Comparison of ENCODE assay signal across 30 mouse cellular contexts in genomic region chr4:119833884-119834283, GRCm38 (mm10).
DNase-seq lines count a peak whose midpoint lies in the region; ATAC-seq and TF ChIP-seq lines count a peak whose summit lies in the region.
"Had no signal": no experiment of that assay in that cellular context is flagged by ENCODE, and none has a peak within 500 bp of the region (broad histone marks: within the 10 kb centered on the region; RNA-seq: fewer than 3 reads in every experiment).

No protein-coding gene starts in this region.

- H3K4me3 ChIP-seq in heart, embryonic 16.5 days (ENCODE audit: low read length): no peak overlapping the region
- no peak overlapping the region for H3K4me3 ChIP-seq in heart, embryonic 12.5 days
- H3K4me3 ChIP-seq in CH12.LX (replicated peaks in 1 of 3; ENCODE audit: low read depth in 2 of 3, low read length in 2 of 3, poor library complexity in 1 of 3): no peak overlapping the region
- H3K4me3 ChIP-seq: embryonic facial prominence, embryonic 10.5 days; embryonic facial prominence, embryonic 15.5 days; forebrain, embryonic 12.5 days; kidney, embryonic 15.5 days; limb, embryonic 10.5 days; limb, embryonic 15.5 days; liver, embryonic 13.5 days; midbrain, embryonic 12.5 days; myocyte; neural tube, embryonic 12.5 days had no signal

- whole genome bisulfite sequencing in heart, embryonic 16.5 days: 65% methylated on average over 5 of the region's 5 CpGs
- WGBS in heart, embryonic 12.5 days: 64% methylated on average over 5 of the region's 5 CpGs

- TF ChIP-seq EP300 in CH12.LX (IDR thresholded peaks at IDR 0.05; ENCODE audit: low read length): no peak

- no peak for TF ChIP-seq CTCF in CH12.LX (conservative IDR thresholded peaks at IDR 0.05 in 1 of 2, IDR thresholded peaks at IDR 0.05 in 1 of 2; ENCODE audit: low read depth in 2 of 2, low read length in 2 of 2)

- H3K9ac ChIP-seq in heart, embryonic 16.5 days (ENCODE audit: low read length): no peak overlapping the region
- no peak overlapping the region for H3K9ac ChIP-seq in heart, embryonic 12.5 days
- H3K9ac ChIP-seq in CH12.LX (ENCODE audit: insufficient read depth, low read depth): no peak overlapping the region
- H3K9ac ChIP-seq: embryonic facial prominence, embryonic 15.5 days; forebrain, embryonic 12.5 days; forebrain, postnatal 0 days; hindbrain, embryonic 14.5 days; kidney, embryonic 15.5 days; limb, embryonic 15.5 days; liver, embryonic 13.5 days; midbrain, embryonic 12.5 days; neural tube, embryonic 12.5 days had no signal

- no peaks in the 10 kb centered on the region for H3K9me3 ChIP-seq in heart, embryonic 16.5 days (replicated peaks; ENCODE audit: control insufficient read depth, low read length)
- H3K9me3 ChIP-seq in heart, embryonic 12.5 days (replicated peaks): no peaks in the 10 kb centered on the region
- no peaks in the 10 kb centered on the region for H3K9me3 ChIP-seq in CH12.LX (replicated peaks; ENCODE audit: low read length)
- H3K9me3 ChIP-seq: embryonic facial prominence, embryonic 10.5 days; embryonic facial prominence, embryonic 15.5 days; forebrain, embryonic 12.5 days; kidney, embryonic 15.5 days; limb, embryonic 10.5 days; limb, embryonic 15.5 days; liver, embryonic 13.5 days; midbrain, embryonic 12.5 days; neural tube, embryonic 12.5 days had no signal

- no peak for TF ChIP-seq POLR2A in CH12.LX (IDR thresholded peaks at IDR 0.05; ENCODE audit: low read depth, low read length)

- peak overlapping the region; percentile 5; the same call in 1 of the 2 replicates for H3K27ac ChIP-seq in heart, embryonic 16.5 days (ENCODE audit: low read length)
- no peak overlapping the region for H3K27ac ChIP-seq in heart, embryonic 12.5 days (ENCODE audit: poor library complexity, severe bottlenecking)
- peak overlapping the region; percentile 45; the same call in 1 of the 2 replicates for H3K27ac ChIP-seq in CH12.LX (ENCODE audit: insufficient read depth, low read depth)
- H3K27ac ChIP-seq: embryonic facial prominence, embryonic 10.5 days; embryonic facial prominence, embryonic 15.5 days; forebrain, embryonic 12.5 days; hindbrain, embryonic 14.5 days; kidney, embryonic 15.5 days; limb, embryonic 10.5 days; limb, embryonic 15.5 days; liver, embryonic 13.5 days; midbrain, embryonic 12.5 days; neural tube, embryonic 12.5 days had no signal

- no peak for ATAC-seq in heart, embryonic 16.5 days (replicated peaks; ENCODE audit: extremely low read depth, insufficient read depth, low FRiP score)
- no peak for ATAC-seq in heart, embryonic 12.5 days (ENCODE audit: insufficient number of reproducible peaks, low FRiP score)
- peak; percentile 47; the same call in 1 of the 2 replicates for ATAC-seq in common myeloid progenitor, adult 5-6 weeks (replicated peaks; ENCODE audit: low read depth, poor library complexity, severe bottlenecking)
- ATAC-seq: forebrain, postnatal 0 days had no signal

- DNase-seq in heart, adult 18-20 months: peak; percentile 36 to 73
- no peak for DNase-seq in heart, postnatal 36 days
- DNase-seq in CH12.LX (ENCODE audit: extremely low read depth): no peak
- no peak for DNase-seq in thymus, postnatal 4 days
- DNase-seq: adrenal gland, postnatal 25 days; cerebellum, postnatal 14 days; forebrain, postnatal 0 days; gastrocnemius, postnatal 14 days; kidney, adult 18-20 months; layer of hippocampus, adult 9-11 months; liver, embryonic 13.5 days; lung, adult 18-20 months; lung, postnatal 10 days; right cerebral cortex, adult 18-20 months; spleen, adult 18-20 months; thymus, adult 18-20 months; thymus, postnatal 25 days had no signal

- H3K4me1 ChIP-seq in heart, embryonic 16.5 days (ENCODE audit: control insufficient read depth, insufficient read depth, low read length): peaks cover 14% of the 10 kb centered on the region
- H3K4me1 ChIP-seq in heart, embryonic 12.5 days (replicated peaks): peaks cover 43% of the 10 kb centered on the region
- H3K4me1 ChIP-seq in CH12.LX (ENCODE audit: control insufficient read depth in 1 of 2, insufficient read depth in 2 of 2): peaks cover 24 to 66% of the 10 kb centered on the region in 2 experiments
- H3K4me1 ChIP-seq: embryonic facial prominence, embryonic 15.5 days; forebrain, embryonic 12.5 days; limb, embryonic 15.5 days; midbrain, embryonic 12.5 days; neural tube, embryonic 12.5 days had no signal

- dilution Hi-C loops in CH12.LX (cut with MboI; ENCODE audit: extremely low pct_ligation_motif_present, extremely low pct_unique_long_range_greater_than_20kb, low sequenced_read_pairs): no loop called here

- H3K27me3 ChIP-seq in heart, embryonic 16.5 days (ENCODE audit: control insufficient read depth, insufficient read depth, low read length): no peaks in the 10 kb centered on the region
- no peaks in the 10 kb centered on the region for H3K27me3 ChIP-seq in heart, embryonic 12.5 days (replicated peaks)
- H3K27me3 ChIP-seq in CH12.LX (replicated peaks): no peaks in the 10 kb centered on the region
- H3K27me3 ChIP-seq: embryonic facial prominence, embryonic 15.5 days; forebrain, embryonic 12.5 days; kidney, embryonic 15.5 days; limb, embryonic 15.5 days; liver, embryonic 13.5 days; midbrain, embryonic 12.5 days; neural tube, embryonic 12.5 days had no signal

- intact Hi-C loops in heart, postnatal 36 days (cut with DNase I): no loop called here

- H3K79me2 ChIP-seq in CH12.LX (replicated peaks; ENCODE audit: control insufficient read depth, extremely low read depth, insufficient read depth, poor library complexity, severe bottlenecking): no peaks in the 10 kb centered on the region

- no peak overlapping the region for H3K4me2 ChIP-seq in heart, embryonic 16.5 days (ENCODE audit: low read depth, low read length)
- no peak overlapping the region for H3K4me2 ChIP-seq in heart, embryonic 12.5 days
- peak overlapping the region; percentile 29 for H3K4me2 ChIP-seq in CH12.LX (ENCODE audit: insufficient read depth, low read depth, poor library complexity, severe bottlenecking)
- H3K4me2 ChIP-seq: embryonic facial prominence, embryonic 15.5 days; forebrain, embryonic 12.5 days; hindbrain, embryonic 14.5 days; kidney, embryonic 15.5 days; limb, embryonic 15.5 days; liver, embryonic 13.5 days; midbrain, embryonic 12.5 days; neural tube, embryonic 12.5 days had no signal

- no peak for TF ChIP-seq RAD21 in CH12.LX (IDR thresholded peaks at IDR 0.05; ENCODE audit: low read depth, low read length)

- in situ Hi-C loops in CH12.LX (cut with MboI; ENCODE audit: low pct_ligation_motif_present, low pct_unique_long_range_greater_than_20kb, low sequenced_read_pairs): no loop called here

- no peaks in the 10 kb centered on the region for H3K36me3 ChIP-seq in heart, embryonic 16.5 days (ENCODE audit: control insufficient read depth, insufficient read depth)
- no peaks in the 10 kb centered on the region for H3K36me3 ChIP-seq in heart, embryonic 12.5 days
- peaks cover 0 to 2% of the 10 kb centered on the region in 2 experiments for H3K36me3 ChIP-seq in CH12.LX (replicated peaks in 1 of 2; ENCODE audit: control insufficient read depth in 1 of 2, insufficient read depth in 1 of 2, low read length in 1 of 2)
- H3K36me3 ChIP-seq: embryonic facial prominence, embryonic 10.5 days; embryonic facial prominence, embryonic 15.5 days; forebrain, embryonic 12.5 days; kidney, embryonic 15.5 days; limb, embryonic 10.5 days; limb, embryonic 15.5 days; liver, embryonic 13.5 days; midbrain, embryonic 12.5 days; neural tube, embryonic 12.5 days had no signal

TF ChIP-seq in CH12.LX, 34 proteins besides CTCF, POLR2A, EP300 and RAD21:
- no peak for TF ChIP-seq ZC3H11A (IDR thresholded peaks at IDR 0.05; ENCODE audit: low read depth, low read length)
- TF ChIP-seq MXI1 (IDR thresholded peaks at IDR 0.05; ENCODE audit: low read depth, low read length): no peak
- no peak for TF ChIP-seq POLR2AphosphoS2 (IDR thresholded peaks at IDR 0.05; ENCODE audit: low read depth, low read length)
- TF ChIP-seq MYC (IDR thresholded peaks at IDR 0.05; ENCODE audit: low read depth, low read length): no peak
- no peak for TF ChIP-seq ZMIZ1 (IDR thresholded peaks at IDR 0.05; ENCODE audit: low read depth, low read length)
- TF ChIP-seq USF1 (IDR thresholded peaks at IDR 0.05; ENCODE audit: low read depth, low read length): no peak
- TF ChIP-seq ZKSCAN1 (IDR thresholded peaks at IDR 0.05; ENCODE audit: borderline replicate concordance, low read depth, low read length): no peak
TF ChIP-seq in CH12.LX: peak in this region for 0.

Comparison
In these comparisons a context has a peak if more than half of its experiments do, and no peak if none do; other contexts are left out.
1. DNase-seq: peak in heart, adult 18-20 months (2 of 2); none in heart, postnatal 36 days (0 of 2), CH12.LX (single experiment) and thymus, postnatal 4 days (single experiment).